Comparison of ENCODE assay signal across 14 mouse cellular contexts in genomic region chr11:70623053-70623742, GRCm38 (mm10). TPM values are rescaled to one million over a fixed set of nuclear protein-coding genes. Genes with fewer than 3 reads are reported as not detected.
A peak's percentile ranks its signal among the peaks of the same experiment; 100 is the strongest.
DNase-seq lines count a peak whose midpoint lies in the region; ATAC-seq and TF ChIP-seq lines count a peak whose summit lies in the region.
"Had no signal": no experiment of that assay in that cellular context is flagged by ENCODE, and none has a peak within 500 bp of the region (broad histone marks: within the 10 kb centered on the region; RNA-seq: fewer than 3 reads in every experiment).

No protein-coding gene starts in this region.

- no peak for DNase-seq in layer of hippocampus, adult 2 months (ENCODE audit: low spot score in 2 of 2)
- no peak for DNase-seq in layer of hippocampus, postnatal 14 days (ENCODE audit: low spot score in 2 of 2)
- peak; percentile 70 for DNase-seq in MEL-GATA-1-ER (ENCODE audit: extremely low read depth, low read depth)
- no peak for DNase-seq in yolk sac, embryonic 10.5 days (ENCODE audit: low spot score)
- no peak for DNase-seq in right cerebral cortex, adult 18-20 months
- DNase-seq: cerebellum, adult 8-10 months had no signal

- H3K36me3 ChIP-seq in E14TG2a.4 (ENCODE audit: insufficient read depth, low read length), result no peaks in the 10 kb centered on the region
- no peaks in the 10 kb centered on the region for H3K36me3 ChIP-seq in intestine, postnatal 0 days (ENCODE audit: control insufficient read depth, insufficient read depth)
- H3K36me3 ChIP-seq: embryonic facial prominence, embryonic 15.5 days; heart, embryonic 15.5 days; limb, embryonic 13.5 days had no signal

- H3K27me3 ChIP-seq in E14TG2a.4 (ENCODE audit: insufficient read depth, low read length), result peaks cover 10% of the 10 kb centered on the region
- no peaks in the 10 kb centered on the region for H3K27me3 ChIP-seq in intestine, postnatal 0 days (replicated peaks; ENCODE audit: control insufficient read depth, insufficient read depth, low read length)
- H3K27me3 ChIP-seq: embryonic facial prominence, embryonic 15.5 days; heart, embryonic 15.5 days; limb, embryonic 13.5 days; megakaryocyte, embryonic 14.5 days had no signal

- ATAC-seq in intestine, postnatal 0 days, result no peak

- peaks cover 42% of the 10 kb centered on the region for H3K4me1 ChIP-seq in E14TG2a.4 (replicated peaks; ENCODE audit: low read depth, low read length)
- H3K4me1 ChIP-seq in intestine, postnatal 0 days (replicated peaks; ENCODE audit: control insufficient read depth, insufficient read depth, low read length), result 0 out of 2 replicates have a peak, but pooled peaks cover 9% of the 10 kb centered on the region
- H3K4me1 ChIP-seq: embryonic facial prominence, embryonic 15.5 days; limb, embryonic 13.5 days had no signal

- H3K4me2 ChIP-seq in intestine, postnatal 0 days (replicated peaks; ENCODE audit: low read depth), result no peak overlapping the region
- H3K4me2 ChIP-seq: embryonic facial prominence, embryonic 15.5 days; heart, embryonic 15.5 days; limb, embryonic 13.5 days had no signal

- no peak overlapping the region for H3K27ac ChIP-seq in layer of hippocampus, adult 2 months
- no peak overlapping the region for H3K27ac ChIP-seq in intestine, postnatal 0 days (ENCODE audit: low read depth, low read length)
- H3K27ac ChIP-seq: embryonic facial prominence, embryonic 15.5 days; heart, embryonic 15.5 days; limb, embryonic 13.5 days had no signal

- peak; percentile 68 for TF ChIP-seq CTCF in layer of hippocampus, adult 2 months (conservative IDR thresholded peaks at IDR 0.05)
- peak; percentile 52 for TF ChIP-seq CTCF in E14TG2a.4 (conservative IDR thresholded peaks at IDR 0.05; ENCODE audit: low read length)
- TF ChIP-seq CTCF in intestine, postnatal 0 days (IDR thresholded peaks at IDR 0.05; ENCODE audit: low read depth), result peak; percentile 62

- WGBS in intestine, postnatal 0 days, result 60% methylated on average over 10 of the region's 10 CpGs

- H3K9ac ChIP-seq in intestine, postnatal 0 days (ENCODE audit: low read depth, low read length), result no peak overlapping the region
- H3K9ac ChIP-seq: embryonic facial prominence, embryonic 15.5 days; heart, embryonic 15.5 days; limb, embryonic 13.5 days had no signal

- no peaks in the 10 kb centered on the region for H3K9me3 ChIP-seq in E14TG2a.4 (ENCODE audit: low read length)
- no peaks in the 10 kb centered on the region for H3K9me3 ChIP-seq in intestine, postnatal 0 days (ENCODE audit: control insufficient read depth)
- H3K9me3 ChIP-seq: embryonic facial prominence, embryonic 15.5 days; heart, embryonic 15.5 days; limb, embryonic 13.5 days; megakaryocyte, embryonic 14.5 days had no signal

- no peak overlapping the region for H3K4me3 ChIP-seq in layer of hippocampus, adult 2 months
- no peak overlapping the region; the same call in 1 of the 2 replicates for H3K4me3 ChIP-seq in E14TG2a.4 (replicated peaks; ENCODE audit: low read length)
- no peak overlapping the region for H3K4me3 ChIP-seq in intestine, postnatal 0 days (ENCODE audit: low read depth, low read length)
- H3K4me3 ChIP-seq: embryonic facial prominence, embryonic 15.5 days; heart, embryonic 15.5 days; limb, embryonic 13.5 days; megakaryocyte, embryonic 14.5 days had no signal

RNA-seq across cellular contexts. Expression of gene Chrne, which starts 4.2 kb away (rescaled TPM):
- total RNA-seq in layer of hippocampus, adult 2 months (2021), result not detected
- total RNA-seq in layer of hippocampus, postnatal 14 days (2021), result under 1 TPM; 0.32 to 0.57 TPM
- polyA plus RNA-seq in intestine, postnatal 0 days (2015; fragmentation: Nextera tagmentation; extraction: Ambion mirVana), result 0.12 TPM in 1 of 2 replicates, not detected in the other
- polyA plus RNA-seq: heart, embryonic 15.5 days; limb, embryonic 13.5 days had no signal

RNA-seq across cellular contexts. Expression of gene 4930544D05Rik, which starts 7.5 kb away (rescaled TPM):
- total RNA-seq in layer of hippocampus, adult 2 months (2021), result under 1 TPM; 0.47 to 0.72 TPM
- under 1 TPM; 0.88 TPM for total RNA-seq in layer of hippocampus, postnatal 14 days (2021)
- not detected in 2 replicates for polyA plus RNA-seq in intestine, postnatal 0 days (2015; fragmentation: Nextera tagmentation; extraction: Ambion mirVana)
- polyA plus RNA-seq: embryonic facial prominence, embryonic 15.5 days; heart, embryonic 15.5 days; intestine, embryonic 14.5 days; limb, embryonic 13.5 days had no signal

RNA-seq across cellular contexts. Expression of gene Gp1ba, which starts 15.7 kb away (rescaled TPM):
- not detected for total RNA-seq in layer of hippocampus, adult 2 months (2021)
- not detected for total RNA-seq in layer of hippocampus, postnatal 14 days (2021)
- polyA plus RNA-seq in intestine, postnatal 0 days (2015; fragmentation: Nextera tagmentation; extraction: Ambion mirVana), result 0.07 and 0.10 TPM in 2 replicates
- total RNA-seq: layer of hippocampus, postnatal 10 days had no signal

RNA-seq across cellular contexts. Expression of gene Rnf167, which starts 23.8 kb away (rescaled TPM):
- 10 to 100 TPM; 88.8 to 99.4 TPM for total RNA-seq in layer of hippocampus, adult 2 months (2021)
- 10 to 100 TPM; 70.2 to 72.3 TPM for total RNA-seq in layer of hippocampus, postnatal 14 days (2021)
- 107 TPM in 2 replicates for polyA plus RNA-seq in intestine, postnatal 0 days (2015; fragmentation: Nextera tagmentation; extraction: Ambion mirVana)

RNA-seq across cellular contexts. Expression of gene Slc25a11, which starts 24.1 kb away (rescaled TPM):
- total RNA-seq in layer of hippocampus, adult 2 months (2021), result 100 to 1,000 TPM; 115 to 123 TPM
- 100 to 1,000 TPM; 124 to 127 TPM for total RNA-seq in layer of hippocampus, postnatal 14 days (2021)
- polyA plus RNA-seq in intestine, postnatal 0 days (2015; fragmentation: Nextera tagmentation; extraction: Ambion mirVana), result 192 and 210 TPM in 2 replicates
